Mouse (Mus musculus): ENCODE results near the gene Ppp6c.

DNA sequence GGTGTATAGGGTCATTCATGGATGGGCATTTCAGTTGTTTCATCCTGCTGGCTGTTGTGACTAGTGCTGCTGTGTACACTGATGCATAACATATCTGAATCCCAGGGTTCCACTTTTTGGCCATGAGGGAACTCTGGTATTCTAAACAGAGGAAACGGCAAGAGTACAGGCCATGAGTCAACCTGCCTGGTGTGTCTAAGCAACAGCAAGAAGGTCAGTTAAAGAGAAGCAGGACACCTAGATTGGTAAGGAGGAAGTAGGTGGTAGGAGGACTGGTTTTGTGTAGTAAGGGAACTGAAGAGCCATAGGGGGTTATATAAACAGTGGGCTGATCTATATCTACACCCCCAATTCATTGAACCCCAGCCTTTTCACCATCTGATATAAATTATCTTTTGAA lies 69.4 kb downstream of the Ppp6c start:
- TF ChIP-seq CTCF (IDR thresholded peaks at IDR 0.05; ENCODE audit: control insufficient read depth, insufficient read depth, low read length), result no peak
- TF ChIP-seq POLR2A (IDR thresholded peaks at IDR 0.05; ENCODE audit: borderline replicate concordance, control insufficient read depth, low read depth, low read length), result no peak

All from bone marrow, adult 2 months (tissue).